Mouse (Mus musculus): ENCODE measurements around the gene Mier2. TPM values are rescaled to one million over a fixed set of nuclear protein-coding genes. Genes with fewer than 3 reads are reported as not detected.

The Mier2 gene
- 62.4 TPM for polyA plus RNA-seq (2017; shearing (Covaris generic))

DNA sequence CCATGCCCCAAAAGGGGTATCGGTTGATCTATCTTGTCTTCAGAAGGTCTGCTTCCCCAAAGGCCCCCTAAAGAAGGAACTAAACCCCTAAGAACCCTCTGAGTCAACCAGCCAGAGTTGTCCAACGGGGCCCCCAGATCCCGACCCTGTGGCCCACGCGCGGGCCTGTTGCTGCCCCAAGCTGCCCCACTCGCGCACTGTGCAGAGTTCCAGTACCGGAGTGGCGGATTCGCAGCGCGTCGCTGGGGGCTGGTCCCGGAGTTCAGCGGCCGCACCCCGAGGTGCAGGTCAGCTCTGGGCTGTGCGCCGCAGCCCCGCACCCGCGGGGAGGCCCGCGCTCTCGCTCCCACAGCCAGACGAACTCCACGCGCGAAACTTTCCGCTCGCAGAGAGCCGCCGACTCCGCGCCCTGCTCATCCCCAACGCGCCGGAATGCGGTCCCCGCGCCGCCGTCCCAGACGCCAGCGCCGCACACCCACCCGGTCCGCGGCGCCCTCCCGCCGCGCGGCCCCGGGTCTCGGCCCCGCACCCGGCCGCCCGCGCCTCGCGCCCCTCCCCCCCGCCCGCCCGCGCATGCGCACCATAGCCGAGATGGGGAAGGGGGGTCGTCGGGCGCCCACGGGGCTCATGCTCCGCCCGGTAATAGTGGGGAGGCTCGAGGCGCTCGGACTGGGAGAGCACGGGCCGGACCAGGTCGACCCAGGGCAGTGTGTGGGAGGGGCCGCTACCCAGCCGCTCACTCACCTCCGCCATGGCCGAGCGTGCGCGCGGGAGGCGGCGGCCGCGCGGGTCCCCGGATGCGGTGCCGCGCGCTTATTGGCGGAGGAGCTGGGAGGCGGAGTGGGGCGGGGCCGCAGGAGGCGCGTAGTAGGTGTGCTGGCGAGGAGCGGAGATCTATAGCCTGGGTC, at the start of gene Mier2:
Mier2 (minus strand) TSS at position 870 of the 908 bp plus-strand sequence.

DNA sequence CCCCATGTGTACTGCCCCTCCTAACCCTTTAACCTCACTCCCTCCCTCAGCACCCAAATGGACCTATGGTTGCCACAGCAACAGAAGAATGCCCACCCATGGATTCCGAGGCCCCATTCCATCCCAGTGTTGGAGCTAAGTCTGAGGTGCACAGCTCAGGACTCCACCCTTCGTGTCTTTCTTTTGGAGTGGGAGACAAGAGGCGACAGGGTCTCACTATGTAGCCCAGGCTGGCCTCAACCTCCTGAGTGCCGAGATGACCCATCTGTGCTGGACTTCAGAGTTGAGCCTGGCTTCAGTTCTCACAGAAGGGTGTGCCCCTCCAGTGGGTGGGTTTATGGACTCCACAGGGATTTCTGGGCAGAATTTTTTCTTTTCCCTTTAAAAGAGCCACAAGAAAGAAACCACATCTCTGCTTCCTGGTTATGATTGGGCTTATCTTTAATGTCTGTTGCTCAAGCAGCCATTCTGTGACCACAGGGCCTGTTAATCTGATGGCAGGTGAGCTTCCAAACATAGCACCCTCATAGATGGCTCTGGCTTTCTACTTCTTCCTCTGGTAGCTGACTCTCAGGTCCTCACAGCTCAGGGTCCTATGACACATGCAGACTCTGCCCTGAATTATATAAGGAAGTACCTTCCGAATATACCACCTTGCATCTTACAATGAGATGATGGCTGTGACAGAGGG, 32.2 kb upstream of the Mier2 start, which contains the start of gene Theg:
Theg (minus strand) TSS at position 271 of the 691 bp plus-strand sequence.

DNA sequence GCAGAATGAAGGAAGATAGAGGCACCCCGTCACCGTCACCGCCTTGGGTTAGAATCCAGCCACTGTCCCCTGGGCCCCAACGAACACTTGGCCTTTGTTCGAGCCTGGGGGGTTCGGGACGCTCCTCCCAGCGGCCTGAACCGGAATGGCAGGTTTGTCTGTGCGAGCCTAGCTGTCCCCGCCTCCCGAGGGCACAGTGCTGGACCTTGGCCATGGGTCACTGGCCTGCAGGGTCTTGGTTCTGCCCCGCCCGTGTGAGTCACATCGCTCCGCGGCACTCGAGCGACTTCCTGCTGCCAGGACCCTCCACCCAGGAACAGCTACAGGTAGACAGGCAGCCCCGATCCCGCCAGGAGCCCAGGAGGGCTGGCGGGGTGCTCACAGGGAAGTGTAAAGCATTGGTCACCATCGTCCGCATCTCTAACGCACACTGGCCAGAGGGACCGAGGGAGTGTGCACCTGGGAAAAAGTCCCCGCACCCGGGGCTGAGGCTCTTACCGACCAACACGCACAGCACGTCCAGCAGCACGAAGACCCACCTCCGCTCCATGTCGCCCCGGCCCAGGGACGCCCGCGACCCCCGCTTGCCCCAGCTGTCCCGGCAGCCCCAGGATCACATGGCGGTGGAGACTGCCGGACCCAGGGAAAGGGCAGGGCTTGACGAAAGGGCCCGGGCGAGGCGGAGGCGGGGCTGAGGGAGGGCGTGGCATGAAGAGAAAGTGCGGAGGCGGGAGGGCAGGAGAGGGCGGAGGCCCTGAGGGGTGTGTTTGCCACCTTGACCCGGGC, 21.7 kb downstream of the Mier2 start, which contains the start of gene Plpp2:
Plpp2 (minus strand) TSS at position 671 of the 786 bp plus-strand sequence.

Other genes with a start within 250 kb of the Mier2 start
- gene Vmn2r82, start 198.7 kb downstream of the Mier2 start, polyA plus RNA-seq (2017; shearing (Covaris generic)): not detected
- not detected for gene Vmn2r83, start 86.5 kb downstream of the Mier2 start, polyA plus RNA-seq (2017; shearing (Covaris generic))
- 0.82 TPM for gene Plpp2, start 21.4 kb downstream of the Mier2 start, polyA plus RNA-seq (2017; shearing (Covaris generic))
- not detected for gene Theg, start 32.1 kb upstream of the Mier2 start, polyA plus RNA-seq (2017; shearing (Covaris generic))
- gene C2cd4c, start 58.8 kb upstream of the Mier2 start, polyA plus RNA-seq (2017; shearing (Covaris generic)): not detected
- not detected for gene Shc2, start 82.7 kb upstream of the Mier2 start, polyA plus RNA-seq (2017; shearing (Covaris generic))
- not detected for gene Odf3l2, start 90.5 kb upstream of the Mier2 start, polyA plus RNA-seq (2017; shearing (Covaris generic))
- gene Madcam1, start 109.4 kb upstream of the Mier2 start, polyA plus RNA-seq (2017; shearing (Covaris generic)): not detected
- gene Tpgs1, start 114.2 kb upstream of the Mier2 start, polyA plus RNA-seq (2017; shearing (Covaris generic)): 24.9 TPM
- 81.2 TPM for gene Cdc34, start 127.0 kb upstream of the Mier2 start, polyA plus RNA-seq (2017; shearing (Covaris generic))
- 0.90 TPM for gene Gzmm, start 133.8 kb upstream of the Mier2 start, polyA plus RNA-seq (2017; shearing (Covaris generic))
- 151 TPM for gene Bsg, start 149.3 kb upstream of the Mier2 start, polyA plus RNA-seq (2017; shearing (Covaris generic))
- not detected for gene Hcn2, start 161.4 kb upstream of the Mier2 start, polyA plus RNA-seq (2017; shearing (Covaris generic))
- gene Polrmt, start 191.4 kb upstream of the Mier2 start, polyA plus RNA-seq (2017; shearing (Covaris generic)): 45.2 TPM
- 0.21 TPM for gene Fgf22, start 199.9 kb upstream of the Mier2 start, polyA plus RNA-seq (2017; shearing (Covaris generic))
- 59.0 TPM for gene Rnf126, start 211.8 kb upstream of the Mier2 start, polyA plus RNA-seq (2017; shearing (Covaris generic))
- 0.52 TPM for gene Fstl3, start 222.1 kb upstream of the Mier2 start, polyA plus RNA-seq (2017; shearing (Covaris generic))
- not detected for gene Prss57, start 235.8 kb upstream of the Mier2 start, polyA plus RNA-seq (2017; shearing (Covaris generic))
- gene Palm, start 238.4 kb upstream of the Mier2 start, polyA plus RNA-seq (2017; shearing (Covaris generic)): 1.4 TPM

All from naive thymus-derived CD4-positive, alpha-beta T cell, adult 5 months (primary cell).